Mouse (Mus musculus): ENCODE data around the gene Rab5a. TPM values are rescaled to one million over a fixed set of nuclear protein-coding genes. Genes with fewer than 3 reads are reported as not detected.

Rab5a gene
- 40.5 and 62.6 TPM in 2 replicates for total RNA-seq (2014; rRNA removed; ENCODE audit: low replicate concordance)
- polyA plus RNA-seq (2015; fragmentation: Nextera tagmentation; extraction: Ambion mirVana), result 56.6 and 58.1 TPM in 2 replicates

- Histone ChIP-seq H3K36me3 (replicated peaks; ENCODE audit: control insufficient read depth, insufficient read depth, low read length) (no peaks in the 10 kb centered on the region), H3K4me3 (ENCODE audit: low read depth, low read length) (peak within 1 kb of the TSS; percentile 97), H3K4me1 (ENCODE audit: control insufficient read depth, insufficient read depth) (peaks cover 15% of the 10 kb centered on the region), H3K9me3 (replicated peaks; ENCODE audit: control insufficient read depth, low read length) (no peaks in the 10 kb centered on the region), H3K27me3 (ENCODE audit: control insufficient read depth, insufficient read depth, low read length) (no peaks in the 10 kb centered on the region), H3K9ac (replicated peaks; ENCODE audit: low read depth, low read length) (peak within 1 kb of the TSS; percentile 97), H3K4me2 (ENCODE audit: low read depth, low read length) (peak within 1 kb of the TSS; percentile 91), H3K27ac (ENCODE audit: low read depth) (peak within 1 kb of the TSS; percentile 100)
- TF ChIP-seq CTCF (IDR thresholded peaks at IDR 0.05; ENCODE audit: low read depth) (peak; percentile 36), EP300 (IDR thresholded peaks at IDR 0.05; ENCODE audit: low read depth) (peak; percentile 85)
- under 1% methylated on average over 81 of the region's 82 CpGs for WGBS
- DNase-seq (ENCODE audit: low spot score) (peak; percentile 98), ATAC-seq (ENCODE audit: insufficient read depth, low read depth) (peak; percentile 95)
Measured at GRCm38 (mm10) chr17:53478858-53479603, at the start of gene Rab5a. TSS of gene Rab5a (plus strand) at chr17:53479234.

GRCm38 (mm10) chr17:53456152-53456551, 22.9 kb upstream of the Rab5a start:
- Histone ChIP-seq H3K4me1 (ENCODE audit: control insufficient read depth, insufficient read depth) (no peaks in the 10 kb centered on the region), H3K27ac (ENCODE audit: low read depth) (no peak overlapping the region), H3K9me3 (replicated peaks; ENCODE audit: control insufficient read depth, low read length) (0 out of 2 replicates have a peak, but pooled peaks cover 7% of the 10 kb centered on the region), H3K27me3 (ENCODE audit: control insufficient read depth, insufficient read depth, low read length) (no peaks in the 10 kb centered on the region), H3K4me2 (ENCODE audit: low read depth, low read length) (no peak overlapping the region), H3K4me3 (ENCODE audit: low read depth, low read length) (no peak overlapping the region), H3K36me3 (replicated peaks; ENCODE audit: control insufficient read depth, insufficient read depth, low read length) (no peaks in the 10 kb centered on the region), H3K9ac (replicated peaks; ENCODE audit: low read depth, low read length) (no peak overlapping the region)
- no peak for TF ChIP-seq CTCF (IDR thresholded peaks at IDR 0.05; ENCODE audit: low read depth)
- DNase-seq (ENCODE audit: low spot score) (no peak), ATAC-seq (ENCODE audit: insufficient read depth, low read depth) (no peak)
- WGBS, result 75% methylated on average over 2 of the region's 2 CpGs

- TF ChIP-seq CTCF (IDR thresholded peaks at IDR 0.05; ENCODE audit: low read depth), result no peak
- no peak for TF ChIP-seq EP300 (IDR thresholded peaks at IDR 0.05; ENCODE audit: low read depth)
- no peak overlapping the region for H3K4me3 ChIP-seq (ENCODE audit: low read depth, low read length)
- H3K4me1 ChIP-seq (ENCODE audit: control insufficient read depth, insufficient read depth), result no peaks in the 10 kb centered on the region
- H3K27me3 ChIP-seq (ENCODE audit: control insufficient read depth, insufficient read depth, low read length), result no peaks in the 10 kb centered on the region
- DNase-seq (ENCODE audit: low spot score), result no peak
- no peak overlapping the region for H3K27ac ChIP-seq (ENCODE audit: low read depth)
- 0 out of 2 replicates have a peak, but pooled peaks cover 7% of the 10 kb centered on the region for H3K9me3 ChIP-seq (replicated peaks; ENCODE audit: control insufficient read depth, low read length)
- 36% methylated on average over 1 of the region's 1 CpGs for WGBS
- ATAC-seq (ENCODE audit: insufficient read depth, low read depth), result no peak
- no peak overlapping the region for H3K4me2 ChIP-seq (ENCODE audit: low read depth, low read length)
- H3K9ac ChIP-seq (replicated peaks; ENCODE audit: low read depth, low read length), result no peak overlapping the region
- H3K36me3 ChIP-seq (replicated peaks; ENCODE audit: control insufficient read depth, insufficient read depth, low read length), result no peaks in the 10 kb centered on the region
Measured at GRCm38 (mm10) chr17:53456742-53457141, 22.3 kb upstream of the Rab5a start.

DNA sequence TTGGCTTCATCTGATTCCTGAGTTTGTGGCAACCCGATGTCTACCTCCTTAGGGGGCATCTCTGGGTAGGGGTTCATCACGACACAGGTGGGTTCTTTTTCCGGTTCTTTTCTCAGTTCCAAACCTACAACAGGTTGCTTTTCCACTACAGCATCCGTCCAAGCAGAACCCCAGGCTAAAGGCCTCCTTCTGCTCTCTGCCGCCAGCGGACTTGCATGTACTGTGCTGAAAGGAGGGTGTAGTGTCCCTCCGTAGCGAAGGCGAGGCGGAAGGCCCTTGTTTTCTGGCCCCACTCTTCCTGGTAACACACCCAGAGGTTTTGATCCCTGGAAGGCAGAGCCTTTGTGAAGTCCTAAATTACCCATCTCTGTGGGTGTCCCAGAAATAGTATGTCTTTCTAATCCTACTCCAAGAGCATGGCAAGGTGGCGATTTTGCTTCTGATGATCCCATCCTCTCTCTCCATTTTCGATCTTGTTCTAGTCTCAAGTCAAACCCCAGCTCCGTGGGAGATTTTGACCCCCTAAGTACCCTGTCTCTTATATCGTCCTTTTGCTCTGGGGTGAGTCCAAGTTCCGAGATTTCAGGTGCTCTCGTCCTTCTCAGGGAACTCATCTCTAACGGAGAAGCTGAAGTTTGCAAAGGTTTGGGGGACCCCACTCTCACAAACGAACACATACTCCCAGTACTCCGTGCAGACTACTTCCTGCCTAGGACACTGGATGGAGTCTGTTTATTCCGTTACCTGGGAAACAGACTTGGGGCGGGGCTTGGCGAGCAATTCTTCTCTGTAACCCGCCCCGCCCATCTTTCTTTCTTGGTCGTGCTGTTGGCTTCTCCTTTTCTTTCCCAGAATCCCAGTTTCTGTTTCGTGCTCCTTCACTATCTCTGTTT, 16.2 kb upstream of the Rab5a start, which contains the start of gene Efhb:
Gene Efhb (minus strand): TSS at position 719 of the 893 bp plus-strand sequence.
- 18% methylated on average over 26 of the region's 26 CpGs for WGBS
- no peak for TF ChIP-seq EP300 (IDR thresholded peaks at IDR 0.05; ENCODE audit: low read depth)
- TF ChIP-seq CTCF (IDR thresholded peaks at IDR 0.05; ENCODE audit: low read depth), result no peak

GRCm38 (mm10) chr17:53463496-53463840, 15.6 kb upstream of the Rab5a start:
- TF ChIP-seq CTCF (IDR thresholded peaks at IDR 0.05; ENCODE audit: low read depth) (no peak), EP300 (IDR thresholded peaks at IDR 0.05; ENCODE audit: low read depth) (no peak)
- WGBS, result 10% methylated on average over 8 of the region's 9 CpGs
- Histone ChIP-seq H3K4me2 (ENCODE audit: low read depth, low read length) (peak overlapping the region; percentile 63), H3K9ac (replicated peaks; ENCODE audit: low read depth, low read length) (peak overlapping the region; percentile 15; the same call in 1 of the 2 replicates), H3K27ac (ENCODE audit: low read depth) (no peak overlapping the region), H3K4me3 (ENCODE audit: low read depth, low read length) (peak overlapping the region; percentile 50), H3K4me1 (ENCODE audit: control insufficient read depth, insufficient read depth) (no peaks in the 10 kb centered on the region), H3K36me3 (replicated peaks; ENCODE audit: control insufficient read depth, insufficient read depth, low read length) (no peaks in the 10 kb centered on the region), H3K27me3 (ENCODE audit: control insufficient read depth, insufficient read depth, low read length) (no peaks in the 10 kb centered on the region), H3K9me3 (replicated peaks; ENCODE audit: control insufficient read depth, low read length) (no peaks in the 10 kb centered on the region)
- DNase-seq (ENCODE audit: low spot score) (no peak), ATAC-seq (ENCODE audit: insufficient read depth, low read depth) (no peak)

More for the DNA sequence above, 16.2 kb upstream of the Rab5a start, which contains the start of gene Efhb:
- H3K4me1 ChIP-seq (ENCODE audit: control insufficient read depth, insufficient read depth), result no peaks in the 10 kb centered on the region
- no peak within 1 kb of the TSS for H3K27ac ChIP-seq (ENCODE audit: low read depth)
- H3K9ac ChIP-seq (replicated peaks; ENCODE audit: low read depth, low read length), result peak within 1 kb of the TSS; percentile 15; the same call in 1 of the 2 replicates
- H3K9me3 ChIP-seq (replicated peaks; ENCODE audit: control insufficient read depth, low read length), result no peaks in the 10 kb centered on the region
- no peaks in the 10 kb centered on the region for H3K36me3 ChIP-seq (replicated peaks; ENCODE audit: control insufficient read depth, insufficient read depth, low read length)
- H3K27me3 ChIP-seq (ENCODE audit: control insufficient read depth, insufficient read depth, low read length), result no peaks in the 10 kb centered on the region
- peak within 1 kb of the TSS; percentile 63 for H3K4me2 ChIP-seq (ENCODE audit: low read depth, low read length)
- ATAC-seq (ENCODE audit: insufficient read depth, low read depth) (peak; percentile 87), DNase-seq (ENCODE audit: low spot score) (peak; percentile 81)
- peak within 1 kb of the TSS; percentile 50 for H3K4me3 ChIP-seq (ENCODE audit: low read depth, low read length)
